Mouse (Mus musculus) embryo, embryonic 10.5 days (tissue): Measurements from ENCODE around the gene Raver1.
"Not testable (repeated sequence)": the region's sequence is repeated elsewhere in the genome, so short reads cannot be mapped to it uniquely, and the experiment has no call there.

Source experiments
- DNase-seq: peaks from one replicate; pipeline ENCODE4 v3.0.0-alpha.2; 2015; ENCODE audit warnings: low spot score

Raver1 gene

GRCm38 (mm10) chr9:21105760-21106564 lies 14.2 kb upstream of the Raver1 start:
- DNase-seq = no peak

- no peak for DNase-seq
These were observed 13.0 kb upstream of the Raver1 start for GRCm38 (mm10) chr9:21104814-21105213.

- no peak for DNase-seq
These were observed 10.3 kb upstream of the Raver1 start for GRCm38 (mm10) chr9:21102076-21102475.

GRCm38 (mm10) chr9:21100447-21101161 lies 8.8 kb upstream of the Raver1 start:
- DNase-seq = no peak

DNA sequence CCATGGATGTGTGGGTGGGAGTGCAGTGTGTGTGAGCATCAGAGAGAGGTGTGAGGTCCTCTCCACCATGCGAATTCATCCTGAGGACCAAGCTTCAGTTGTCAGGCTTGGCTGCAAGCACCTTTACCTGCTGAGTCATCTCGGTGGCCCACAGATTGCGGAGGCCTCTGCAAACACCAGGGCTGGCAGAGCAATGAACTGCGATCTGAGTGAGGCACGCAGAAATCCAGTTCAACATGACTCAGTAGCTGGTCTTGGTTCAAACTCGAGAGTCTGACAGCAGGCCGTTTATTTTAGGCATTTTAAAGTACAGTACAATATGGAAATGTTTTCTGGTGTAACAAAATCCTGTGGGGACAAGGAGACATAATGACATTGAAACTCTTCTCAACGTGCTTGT lies 6.0 kb upstream of the Raver1 start:
- DNase-seq = no peak

DNA sequence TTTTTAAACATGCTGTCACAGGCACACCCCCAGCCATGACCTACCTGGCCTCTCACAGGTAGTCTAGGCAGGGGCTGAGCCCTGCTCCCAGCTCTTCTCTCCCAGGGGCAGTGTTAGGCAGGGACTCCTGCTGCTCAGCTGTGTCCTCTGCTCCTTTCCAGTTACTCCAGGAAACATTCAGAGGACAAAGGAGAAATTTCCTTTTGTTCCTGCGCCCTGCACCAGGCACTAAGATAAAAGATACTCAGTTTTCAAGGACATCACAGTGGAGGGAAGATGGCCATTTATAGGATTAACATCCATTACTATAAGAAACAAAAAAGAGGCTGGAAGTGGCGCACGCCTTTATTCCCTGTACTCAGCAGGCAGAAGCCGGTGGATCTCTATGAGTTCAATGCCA lies 4.2 kb upstream of the Raver1 start:
- DNase-seq = no peak

GRCm38 (mm10) chr9:21093423-21093822 lies 1.6 kb upstream of the Raver1 start:
- DNase-seq = no peak

- DNase-seq = no peak
These were observed 669 bp downstream of the Raver1 start for GRCm38 (mm10) chr9:21090972-21091706.

DNA sequence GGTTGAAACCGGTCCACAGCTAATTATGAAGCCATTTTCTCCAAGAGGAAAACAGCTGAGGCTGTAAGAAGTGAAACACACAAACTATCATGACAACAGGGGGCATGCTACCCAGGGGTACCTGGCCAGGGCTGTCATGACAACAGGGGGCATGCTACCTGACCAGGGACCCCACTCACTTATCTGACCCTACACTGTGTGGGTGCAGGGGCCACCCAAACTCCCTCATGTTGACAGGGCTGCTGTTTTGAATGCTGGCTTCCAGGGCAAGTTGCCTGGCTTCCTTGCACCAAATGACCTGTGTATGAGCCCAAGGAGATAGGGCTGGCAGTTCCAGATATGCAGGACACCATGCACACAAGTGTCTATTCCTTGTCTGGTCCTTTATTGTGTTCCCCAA lies 1.3 kb downstream of the Raver1 start:
- DNase-seq = no peak

GRCm38 (mm10) chr9:21083324-21083723 lies 8.5 kb downstream of the Raver1 start:
- DNase-seq = no peak

- DNase-seq = no peak
These were observed 10.7 kb downstream of the Raver1 start for GRCm38 (mm10) chr9:21081127-21081526.

- no peak for DNase-seq
These were observed 16.2 kb downstream of the Raver1 start for GRCm38 (mm10) chr9:21075625-21076024.

DNA sequence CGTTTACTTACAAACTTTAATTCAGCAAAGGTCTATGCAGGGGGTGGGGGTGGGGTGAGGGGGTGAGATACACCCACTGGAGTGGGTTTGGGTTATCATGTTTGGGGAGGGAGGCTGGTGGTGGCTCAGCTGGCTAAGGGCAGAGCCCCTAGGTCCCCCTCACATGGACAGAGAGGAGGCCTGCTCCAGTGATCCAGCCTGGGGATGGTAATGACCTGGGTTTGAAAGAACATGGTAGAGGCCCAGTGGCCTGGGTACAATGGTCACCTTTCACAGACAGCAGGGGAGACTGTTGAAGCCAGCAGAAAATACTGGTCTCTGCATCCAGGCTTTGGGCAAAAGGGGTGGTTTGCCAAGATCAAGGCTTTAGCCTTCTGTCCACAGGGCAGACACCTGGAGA lies 17.6 kb downstream of the Raver1 start:
- DNase-seq = no peak

- peak; percentile 96 for DNase-seq
These were observed 18.6 kb downstream of the Raver1 start, which contains the start of the genes Gm49373 and Fdx1l for GRCm38 (mm10) chr9:21073044-21073840. Gene Gm49373 (minus strand): TSS chr9:21073096. Gene Fdx1l (minus strand): TSS chr9:21073614.

DNA sequence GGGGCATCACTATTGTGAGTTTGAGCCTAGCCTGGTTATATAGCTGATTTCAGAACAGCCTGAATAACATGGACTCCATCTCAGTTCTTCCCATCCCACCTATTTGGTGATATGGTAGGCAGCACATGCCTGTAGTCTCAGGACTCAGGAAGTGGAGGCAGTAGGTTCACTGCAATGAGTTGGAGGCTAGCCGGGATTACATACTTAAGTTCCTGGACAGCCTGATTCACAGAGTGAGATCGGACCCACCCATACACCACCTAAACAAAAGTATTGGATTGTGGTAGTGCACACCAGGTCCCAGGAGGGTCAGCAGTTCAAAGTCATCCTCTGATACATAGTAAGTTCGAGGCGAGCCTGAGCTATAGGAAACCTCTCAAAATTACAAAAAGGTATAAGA lies 19.2 kb downstream of the Raver1 start:
- DNase-seq = peak; percentile 36

- no peak for DNase-seq
These were observed 24.7 kb downstream of the Raver1 start, which contains the start of gene Zglp1 for GRCm38 (mm10) chr9:21067006-21067684. Gene Zglp1 (minus strand): TSS chr9:21067093.

DNA sequence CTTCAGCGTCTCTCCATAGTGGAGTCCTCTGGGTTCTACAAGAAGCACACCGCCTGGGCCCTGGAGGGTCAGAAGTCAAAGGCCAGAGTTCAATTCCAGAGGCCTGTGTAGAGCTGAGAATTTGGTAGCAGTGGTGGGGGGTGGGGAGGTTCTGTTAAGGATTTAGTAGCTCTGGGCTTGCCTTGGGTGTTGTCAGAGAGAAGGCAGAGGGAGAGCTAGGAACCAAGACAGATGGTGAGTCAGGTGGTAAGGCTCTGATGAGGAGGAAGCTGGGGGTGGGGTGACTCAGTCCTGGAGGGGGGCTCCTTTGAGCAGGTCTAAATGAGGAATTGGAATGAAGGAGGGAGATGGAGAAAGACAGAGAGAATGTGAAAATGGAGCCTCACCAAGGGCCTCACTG lies 28.9 kb downstream of the Raver1 start:
- DNase-seq = no peak

DNA sequence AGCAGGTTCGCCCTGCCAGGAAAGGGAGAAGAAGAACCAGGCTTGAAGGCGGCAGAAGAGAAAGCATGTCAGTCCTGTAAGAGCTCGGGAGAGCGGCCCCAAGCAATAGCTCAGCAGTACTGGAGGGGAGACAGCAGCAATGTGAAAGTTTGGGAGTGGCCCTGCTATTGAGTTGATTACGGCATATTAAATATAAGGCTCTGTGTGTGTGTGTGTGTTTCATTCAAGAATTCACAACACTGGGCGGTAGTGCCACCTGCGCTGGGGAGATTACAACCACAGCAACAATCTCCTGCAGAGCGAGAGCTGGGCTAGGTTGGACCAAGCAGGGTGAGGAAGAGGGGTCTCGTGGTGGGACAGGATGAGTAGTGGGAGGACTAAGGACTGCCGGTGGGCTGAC lies 40.2 kb downstream of the Raver1 start:
- no peak for DNase-seq

DNA sequence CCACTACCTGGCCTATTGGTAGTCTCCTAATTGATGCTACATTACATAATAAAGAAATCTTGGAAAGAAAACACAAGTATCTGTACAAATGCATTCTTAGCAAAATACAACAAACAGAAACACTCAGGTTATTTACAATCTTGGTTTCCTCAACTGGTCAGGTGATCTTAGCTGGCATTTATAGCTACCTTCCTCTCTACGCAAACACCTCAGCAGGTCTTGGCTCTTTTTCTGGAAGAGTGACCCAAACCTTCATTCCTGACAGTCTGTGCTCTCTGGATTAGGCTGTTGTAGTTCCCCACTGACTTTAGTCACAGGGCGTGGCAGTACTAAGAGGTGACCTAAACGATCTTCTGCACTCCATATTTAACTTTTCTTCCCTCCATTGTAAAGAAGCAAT lies 46.6 kb downstream of the Raver1 start:
- DNase-seq = no peak

GRCm38 (mm10) chr9:21044785-21045184 lies 47.0 kb downstream of the Raver1 start:
- DNase-seq = not testable (repeated sequence)

DNA sequence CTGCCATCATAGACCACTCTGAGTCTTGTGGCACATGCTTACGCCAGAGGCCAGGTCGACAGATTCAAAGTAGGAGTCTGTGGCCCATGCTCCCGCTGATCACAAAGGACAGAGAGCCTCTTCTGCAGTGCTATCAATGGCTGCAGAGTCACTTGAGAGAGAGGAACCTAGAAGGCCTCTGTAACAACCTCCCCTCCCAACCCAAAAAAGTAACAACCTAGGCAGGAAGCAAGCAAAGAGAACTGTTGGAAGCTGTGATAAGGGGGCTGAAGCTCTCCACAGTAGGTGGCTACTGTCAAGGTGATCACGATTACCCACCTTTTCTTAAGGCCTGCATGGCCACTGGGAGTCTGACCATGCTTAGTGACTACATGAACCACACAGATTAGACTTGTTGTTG lies 48.2 kb downstream of the Raver1 start:
- DNase-seq = no peak
